Mouse (Mus musculus): ENCODE measurements at regions not wholly inside any gene's neighbourhood (a gene's known extent, or its start where the extent isn't known, plus 50 kb on each side); places are given as distances from the start of the nearest gene placed in this dataset.

- DNase-seq (ENCODE audit: low read depth, low spot score), result no peak
Measured at GRCm38 (mm10) chr19:44626261-44626660, 63.6 kb downstream of the Hif1an start.

- DNase-seq (ENCODE audit: low read depth, low spot score), result peak; percentile 88
Measured at GRCm38 (mm10) chr19:44629705-44630104, 67.1 kb downstream of the Hif1an start.

DNA sequence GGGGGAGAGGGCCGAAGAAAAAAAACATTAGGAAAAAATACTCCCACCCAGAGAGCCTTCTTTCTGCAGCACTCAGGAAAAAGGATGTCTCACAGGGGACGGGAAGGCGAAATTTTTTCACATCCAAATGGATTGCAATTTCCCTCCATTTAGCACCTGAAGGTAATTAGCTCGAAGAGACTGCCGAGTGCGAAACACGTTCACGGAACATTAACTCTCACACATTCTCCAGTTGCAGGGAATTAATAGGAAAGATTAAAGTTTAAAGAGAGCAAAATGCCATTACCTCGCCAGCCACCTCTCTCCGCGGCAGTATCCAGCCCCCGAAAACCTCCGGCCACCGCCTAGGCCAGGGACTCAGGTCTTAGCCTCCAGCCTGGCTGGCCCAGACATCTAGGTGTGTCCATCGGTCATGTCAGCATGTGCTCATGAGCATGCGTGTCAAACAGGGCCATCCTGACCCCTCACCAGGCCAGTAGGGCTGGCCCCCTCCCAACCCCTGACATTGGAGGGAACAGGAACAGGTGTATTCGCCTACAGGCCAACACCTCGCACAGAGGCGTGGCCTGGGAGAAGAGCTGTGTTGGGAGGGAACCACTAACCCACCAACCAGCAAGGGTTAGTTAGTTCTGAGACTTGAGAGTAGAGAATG is 68.8 kb downstream of the Hif1an start:
- DNase-seq (ENCODE audit: low read depth, low spot score), result no peak

GRCm38 (mm10) chr19:44637145-44637719 is 74.6 kb downstream of the Hif1an start:
- DNase-seq (ENCODE audit: low read depth, low spot score), result no peak

DNA sequence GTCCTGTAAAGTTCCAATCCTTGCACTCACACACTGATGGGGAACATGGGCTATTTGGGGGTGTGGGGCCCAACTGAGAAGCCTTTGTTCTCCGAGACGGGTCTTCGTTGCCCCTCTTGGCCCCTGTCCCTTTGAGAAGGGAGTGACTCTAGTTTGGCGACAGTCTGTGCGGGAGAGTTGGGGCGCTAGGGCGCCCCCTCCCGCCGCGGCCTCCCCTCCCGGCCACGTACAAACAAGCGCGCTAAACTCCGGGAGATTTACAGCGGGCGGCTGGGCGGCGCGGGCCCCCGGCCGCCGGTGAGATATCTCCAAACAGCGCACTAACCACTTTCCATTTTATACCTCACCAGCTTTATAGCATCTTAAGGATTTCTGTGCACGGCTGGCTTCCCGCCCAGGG is 77.4 kb downstream of the Hif1an start:
- DNase-seq (ENCODE audit: low read depth, low spot score), result no peak

DNA sequence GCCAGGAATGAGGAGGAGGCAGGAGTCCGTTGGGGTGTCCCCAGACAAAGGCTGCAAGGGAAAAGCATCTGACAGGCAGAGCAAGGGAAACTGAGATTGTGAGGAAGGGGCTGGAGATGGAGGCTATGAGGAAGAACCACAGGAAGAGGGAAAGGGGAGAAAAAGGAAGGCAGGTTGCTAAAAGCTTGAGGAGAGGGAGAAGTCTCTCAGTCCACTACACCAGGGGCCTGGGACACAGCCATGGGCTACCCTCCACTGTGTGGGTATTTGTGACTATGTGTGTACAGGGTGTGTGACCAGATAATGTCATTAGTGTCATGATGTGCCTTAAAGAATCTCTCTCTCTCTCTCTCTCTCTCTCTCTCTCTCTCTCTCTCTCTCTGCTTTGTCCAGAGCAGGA is 77.9 kb downstream of the Hif1an start:
- DNase-seq (ENCODE audit: low read depth, low spot score), result no peak

DNA sequence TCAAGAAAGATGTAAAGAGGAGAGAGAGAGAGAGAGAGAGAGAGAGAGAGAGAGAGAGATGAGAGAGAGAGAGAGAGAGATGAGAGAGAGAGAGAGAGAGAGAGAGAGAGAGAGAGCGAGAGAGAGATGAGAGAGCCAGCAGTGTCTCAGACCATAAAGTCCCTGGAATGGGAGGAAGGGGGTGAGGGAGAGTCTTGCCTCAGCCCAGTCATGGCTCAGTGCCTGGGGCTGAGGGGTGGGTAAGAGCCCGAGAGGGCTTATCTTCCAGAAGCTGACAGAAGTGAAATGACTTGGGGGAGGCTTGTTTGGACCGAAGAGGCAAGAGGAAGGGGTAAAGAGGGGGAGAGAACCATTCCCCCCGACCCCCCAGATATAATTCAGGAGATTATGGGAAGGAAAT is 79.6 kb downstream of the Hif1an start:
- DNase-seq (ENCODE audit: low read depth, low spot score), result no peak

GRCm38 (mm10) chr19:44644376-44644775 is 81.7 kb downstream of the Hif1an start:
- DNase-seq (ENCODE audit: low read depth, low spot score), result no peak

GRCm38 (mm10) chr19:44644929-44645328 is 82.3 kb downstream of the Hif1an start:
- DNase-seq (ENCODE audit: low read depth, low spot score), result no peak

DNA sequence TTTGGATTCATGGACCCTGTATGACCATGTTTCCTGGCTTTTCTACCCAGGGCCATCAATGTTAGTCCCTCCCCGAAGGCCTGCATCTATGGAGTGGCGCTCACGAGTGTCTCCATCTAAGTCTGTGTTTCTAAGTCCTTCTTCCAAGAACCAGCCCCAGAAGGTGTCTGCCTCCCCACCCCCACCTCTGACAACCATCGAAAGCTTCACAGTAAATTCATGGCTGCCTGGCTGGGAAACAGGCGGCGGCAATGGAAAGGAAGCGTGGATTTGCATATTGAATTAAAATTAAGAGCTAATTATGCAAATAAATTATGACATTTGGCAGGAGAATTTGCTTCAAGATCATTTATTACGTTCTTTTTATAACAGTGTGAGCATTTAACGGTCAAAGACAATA is 83.9 kb downstream of the Hif1an start:
- no peak for DNase-seq (ENCODE audit: low read depth, low spot score)

GRCm38 (mm10) chr19:44649206-44649605 is 86.6 kb downstream of the Hif1an start:
- no peak for DNase-seq (ENCODE audit: low read depth, low spot score)

DNA sequence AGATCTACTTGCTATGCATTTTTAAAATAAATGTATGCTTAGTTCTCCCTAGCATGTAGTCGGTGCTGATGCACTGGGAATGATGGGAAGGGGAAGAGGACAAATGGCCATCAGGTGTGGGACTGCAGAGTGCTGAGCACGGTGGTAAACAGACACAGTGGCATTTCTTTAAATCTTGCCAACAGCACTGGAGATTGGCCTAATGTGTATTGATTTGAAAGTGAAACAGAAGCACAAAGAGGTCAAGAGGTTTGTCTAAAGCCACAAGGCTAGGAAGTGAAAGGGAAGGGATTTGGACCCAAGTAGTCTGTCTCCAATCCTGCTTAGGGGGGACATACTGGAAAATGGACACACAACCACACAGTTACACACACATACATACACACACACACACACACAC is 88.2 kb downstream of the Hif1an start:
- no peak for DNase-seq (ENCODE audit: low read depth, low spot score)

DNA sequence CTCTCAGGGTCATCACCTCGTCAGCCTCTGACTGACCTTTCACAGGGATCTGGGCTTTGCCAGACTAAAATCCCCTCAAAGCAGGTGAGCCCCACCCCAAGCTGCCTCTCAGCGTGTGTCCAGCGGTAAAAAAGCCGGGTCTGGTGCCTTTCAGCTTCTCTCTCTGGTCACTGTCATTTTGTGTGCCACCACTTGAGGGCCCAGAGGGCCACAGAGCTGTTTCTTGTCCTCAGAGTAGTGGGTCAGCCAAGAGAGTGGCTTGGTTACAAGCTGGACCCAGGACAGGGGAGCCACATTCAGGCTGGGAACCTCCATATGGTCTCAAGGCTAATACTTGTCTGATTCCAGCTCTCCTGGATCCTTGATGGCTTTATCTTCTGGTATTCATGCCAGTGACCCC is 89.0 kb downstream of the Hif1an start:
- DNase-seq (ENCODE audit: low read depth, low spot score), result no peak

DNA sequence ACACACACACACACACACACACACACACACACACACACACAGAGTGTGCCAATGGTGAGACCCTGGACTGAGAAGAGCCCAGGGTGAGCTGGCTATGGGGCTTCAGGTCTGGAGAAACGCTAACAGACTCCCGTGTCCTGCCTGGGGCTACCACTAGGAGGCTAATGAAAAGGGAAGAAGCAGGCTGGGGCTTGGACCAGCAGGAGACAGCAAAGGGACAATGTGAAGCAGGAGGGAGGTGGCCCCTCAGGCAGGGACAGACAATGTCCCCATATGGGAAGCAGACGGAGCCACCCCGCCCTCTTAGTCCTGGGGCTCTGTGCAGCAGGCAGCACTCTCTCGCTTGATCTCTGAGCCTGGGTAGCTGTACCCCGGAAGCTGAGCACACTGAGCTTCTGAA is 93.1 kb downstream of the Hif1an start:
- peak; percentile 85 for DNase-seq (ENCODE audit: low read depth, low spot score)

DNA sequence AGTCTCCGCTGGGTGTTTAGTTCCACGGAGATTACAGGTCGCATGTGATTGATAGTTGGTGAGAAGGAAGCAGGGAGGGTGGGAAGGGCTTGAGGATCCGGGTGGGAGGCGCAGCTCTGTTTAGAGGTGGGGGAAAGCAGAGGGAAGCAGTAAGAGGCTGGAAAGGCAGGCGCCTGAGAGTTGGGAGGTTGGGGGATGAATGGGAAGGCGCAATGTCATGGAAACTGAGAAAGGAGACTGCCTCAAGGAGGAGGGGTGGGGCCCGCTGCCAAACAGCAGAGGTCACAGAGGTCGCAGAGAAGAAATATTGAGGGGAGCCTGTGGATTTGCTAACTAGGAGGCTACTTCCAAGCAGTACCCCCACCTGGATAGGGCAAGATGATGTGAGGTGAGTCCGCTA is 96.5 kb upstream of the Pax2 start:
- peak; percentile 64 for DNase-seq (ENCODE audit: low read depth, low spot score)

DNA sequence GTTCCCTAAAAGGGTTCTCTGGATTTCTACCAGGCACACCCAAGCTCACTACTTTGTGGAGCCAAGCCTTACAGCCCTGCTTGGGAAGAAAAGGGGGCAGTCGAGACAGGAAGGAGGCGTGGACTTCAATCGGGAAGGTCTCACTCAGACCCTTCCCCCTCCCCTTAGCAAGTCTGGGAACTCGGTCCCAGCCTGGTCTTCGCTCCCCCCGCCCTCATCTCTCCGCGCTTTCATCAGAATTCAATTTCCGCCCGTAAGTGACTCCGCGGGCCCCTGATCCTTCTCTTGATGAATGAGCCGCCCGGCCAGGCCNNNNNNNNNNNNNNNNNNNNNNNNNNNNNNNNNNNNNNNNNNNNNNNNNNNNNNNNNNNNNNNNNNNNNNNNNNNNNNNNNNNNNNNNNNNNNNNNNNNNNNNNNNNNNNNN is 86.3 kb upstream of the Pax2 start:
- DNase-seq (ENCODE audit: low read depth, low spot score), result peak; percentile 86

GRCm38 (mm10) chr19:44674621-44675245 is 81.1 kb upstream of the Pax2 start:
- no peak for DNase-seq (ENCODE audit: low read depth, low spot score)

DNA sequence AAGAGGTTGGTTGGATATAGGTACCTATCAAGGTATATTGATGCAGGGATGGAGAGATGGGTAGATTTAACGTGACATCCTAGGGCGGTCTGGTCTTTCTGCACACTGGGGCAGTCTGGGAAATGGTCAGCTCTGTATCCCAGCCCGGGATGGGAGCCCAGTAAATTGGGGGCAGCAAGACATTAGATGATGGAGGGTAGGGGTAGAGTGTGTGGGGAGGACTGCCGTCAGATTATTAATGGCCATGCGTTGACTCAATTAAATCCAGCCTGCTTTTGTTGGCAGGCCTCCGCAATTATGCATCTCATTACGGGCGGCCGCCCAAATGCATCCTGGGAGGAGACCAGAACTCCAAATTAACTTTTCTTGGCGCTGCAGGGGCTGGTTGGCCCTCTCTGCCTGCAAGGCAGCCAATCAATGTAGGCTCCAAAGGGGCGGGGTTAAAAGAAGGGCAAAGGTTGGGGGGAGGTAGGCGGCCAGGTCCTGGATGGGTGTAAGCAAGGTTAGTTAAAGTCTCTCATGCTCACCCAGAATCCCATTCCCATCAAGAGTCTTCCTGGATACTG is 79.2 kb upstream of the Pax2 start:
- peak; percentile 69 for DNase-seq (ENCODE audit: low read depth, low spot score)

- no peak for DNase-seq (ENCODE audit: low read depth, low spot score)
Measured at GRCm38 (mm10) chr19:44677295-44677694, 78.5 kb upstream of the Pax2 start.

- DNase-seq (ENCODE audit: low read depth, low spot score), result no peak
Measured at GRCm38 (mm10) chr19:44678686-44679085, 77.2 kb upstream of the Pax2 start.

- DNase-seq (ENCODE audit: low read depth, low spot score), result no peak
Measured at GRCm38 (mm10) chr19:44681675-44682074, 74.2 kb upstream of the Pax2 start.

- no peak for DNase-seq (ENCODE audit: low read depth, low spot score)
Measured at GRCm38 (mm10) chr19:44683191-44683590, 72.7 kb upstream of the Pax2 start.

- DNase-seq (ENCODE audit: low read depth, low spot score), result peak; percentile 89
Measured at GRCm38 (mm10) chr19:44684061-44684514, 71.8 kb upstream of the Pax2 start.

Measured in ZHBTc4 (cell line).